Mouse (Mus musculus): ENCODE data around the gene Acsf3. TPM values are rescaled to one million over a fixed set of nuclear protein-coding genes. Genes with fewer than 3 reads are reported as not detected.
A peak's percentile ranks its signal among the peaks of the same experiment; 100 is the strongest.

Gene Acsf3
- total RNA-seq, 2 experiments from 2014 or later = 24.7 to 26.8 TPM

- intact Hi-C loops (cut with DNase I) = no loop called here
These were observed 15.2 kb upstream of the Acsf3 start for GRCm38 (mm10) chr8:122760116-122760515.

GRCm38 (mm10) chr8:122761109-122761508 is 14.2 kb upstream of the Acsf3 start:
- intact Hi-C loops (cut with DNase I) = no loop called here
- DNase-seq = no peak

More at GRCm38 (mm10) chr8:122760116-122760515, 15.2 kb upstream of the Acsf3 start:
- DNase-seq = no peak

GRCm38 (mm10) chr8:122762731-122763266 is 12.5 kb upstream of the Acsf3 start:
- intact Hi-C loops (cut with DNase I) = no loop called here
- DNase-seq = peak; percentile 16 to 35

- intact Hi-C loops (cut with DNase I) = no loop called here
- DNase-seq = peak; percentile 29 to 32
These were observed 12.0 kb upstream of the Acsf3 start for GRCm38 (mm10) chr8:122763267-122763738.

- intact Hi-C loops (cut with DNase I) = no loop called here
These were observed 10.4 kb upstream of the Acsf3 start for GRCm38 (mm10) chr8:122764790-122765474.

GRCm38 (mm10) chr8:122766189-122766588 is 9.1 kb upstream of the Acsf3 start:
- no peak for DNase-seq
- intact Hi-C loops (cut with DNase I) = no loop called here

More at GRCm38 (mm10) chr8:122764790-122765474, 10.4 kb upstream of the Acsf3 start:
- DNase-seq = no peak

- intact Hi-C loops (cut with DNase I) = no loop called here
- DNase-seq = no peak
These were observed 8.6 kb upstream of the Acsf3 start for GRCm38 (mm10) chr8:122766647-122767200.

- DNase-seq = no peak
- intact Hi-C loops (cut with DNase I) = no loop called here
These were observed 8.1 kb upstream of the Acsf3 start for GRCm38 (mm10) chr8:122767229-122767628.

- intact Hi-C loops (cut with DNase I) = loop anchor here (5.0 kb wide), 1 partner anchor 52 kb away; no protein-coding TSS in a partner anchor
- DNase-seq = peak in 1 of 2 experiments; percentile 10
These were observed 5.8 kb upstream of the Acsf3 start for GRCm38 (mm10) chr8:122769251-122770058.

- intact Hi-C loops (cut with DNase I) = loop anchor here (5.0 kb wide), 1 partner anchor 55 kb away; no protein-coding TSS in a partner anchor
- no peak for DNase-seq
These were observed 2.7 kb upstream of the Acsf3 start for GRCm38 (mm10) chr8:122772431-122773060.

- no peak for DNase-seq
- intact Hi-C loops (cut with DNase I) = no loop called here
These were observed 2.4 kb downstream of the Acsf3 start for GRCm38 (mm10) chr8:122777701-122778100.

- DNase-seq = no peak
- intact Hi-C loops (cut with DNase I) = no loop called here
These were observed 3.5 kb downstream of the Acsf3 start for GRCm38 (mm10) chr8:122778703-122779239.

GRCm38 (mm10) chr8:122779255-122779654 is 4.0 kb downstream of the Acsf3 start:
- intact Hi-C loops (cut with DNase I) = no loop called here
- DNase-seq = no peak

GRCm38 (mm10) chr8:122784756-122785155 is 9.5 kb downstream of the Acsf3 start:
- DNase-seq = no peak
- intact Hi-C loops (cut with DNase I) = no loop called here

- intact Hi-C loops (cut with DNase I) = no loop called here
- DNase-seq = no peak
These were observed 14.5 kb downstream of the Acsf3 start for GRCm38 (mm10) chr8:122789796-122790195.

- intact Hi-C loops (cut with DNase I) = no loop called here
- peak; percentile 70 to 85 for DNase-seq
These were observed 18.3 kb downstream of the Acsf3 start for GRCm38 (mm10) chr8:122793375-122794174.

- DNase-seq = no peak
- intact Hi-C loops (cut with DNase I) = no loop called here
These were observed 18.8 kb downstream of the Acsf3 start for GRCm38 (mm10) chr8:122794175-122794454.

- DNase-seq = no peak
- intact Hi-C loops (cut with DNase I) = no loop called here
These were observed 28.8 kb downstream of the Acsf3 start for GRCm38 (mm10) chr8:122803906-122804761.

GRCm38 (mm10) chr8:122805349-122805748 is 30.1 kb downstream of the Acsf3 start:
- DNase-seq = no peak
- intact Hi-C loops (cut with DNase I) = no loop called here
